Mouse (Mus musculus) urinary bladder, postnatal 10 days (tissue): ENCODE measurements at regions not wholly inside any gene's neighbourhood (a gene's known extent, or its start where the extent isn't known, plus 50 kb on each side); places are given as distances from the start of the nearest gene placed in this dataset.

Experiments used
- DNase-seq: peaks from one replicate; pipeline ENCODE4 v3.0.0; 2022; ENCODE audit warnings: low spot score

GRCm38 (mm10) chr2:146565693-146566092 lies 53.5 kb upstream of the Ralgapa2 start:
- DNase-seq = no peak

GRCm38 (mm10) chr2:146568171-146568842 lies 56.2 kb upstream of the Ralgapa2 start:
- no peak for DNase-seq

- DNase-seq = no peak
Observed at GRCm38 (mm10) chr2:146571036-146571435, 58.9 kb upstream of the Ralgapa2 start.

- no peak for DNase-seq
Observed at GRCm38 (mm10) chr2:146571857-146572256, 59.7 kb upstream of the Ralgapa2 start.

DNA sequence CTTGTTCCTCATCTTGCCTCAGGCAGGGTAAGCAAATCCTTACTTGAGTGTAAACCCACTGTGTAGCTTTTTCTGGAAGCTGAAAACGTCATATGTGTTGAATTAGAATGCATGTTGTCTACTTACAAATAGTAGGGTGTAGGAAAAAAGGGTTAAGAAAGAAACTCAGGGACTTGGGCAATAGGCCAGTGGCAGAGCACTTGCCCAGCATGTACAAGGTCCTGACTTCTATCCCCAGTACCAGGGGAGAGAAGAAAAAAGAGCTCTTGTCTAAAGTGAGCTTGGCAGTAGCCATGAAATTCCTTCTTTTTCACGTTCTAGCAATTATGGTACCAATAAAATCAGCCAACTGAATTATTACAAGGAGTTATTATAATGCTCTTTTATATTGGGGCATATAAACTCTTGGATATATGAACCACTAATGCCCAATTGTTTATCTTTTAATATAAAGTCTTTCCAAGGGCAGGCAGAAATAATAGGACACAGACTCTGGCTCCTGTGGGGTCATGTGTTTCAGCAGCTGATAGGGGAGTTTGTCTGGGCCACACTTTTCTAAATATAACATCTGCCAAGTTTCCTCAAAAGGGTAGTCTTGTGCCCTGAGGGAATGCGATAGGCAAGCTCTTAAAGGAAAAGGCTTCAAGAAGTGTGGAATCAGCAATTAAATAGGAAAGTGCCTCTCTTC lies 63.6 kb upstream of the Ralgapa2 start:
- no peak for DNase-seq

DNA sequence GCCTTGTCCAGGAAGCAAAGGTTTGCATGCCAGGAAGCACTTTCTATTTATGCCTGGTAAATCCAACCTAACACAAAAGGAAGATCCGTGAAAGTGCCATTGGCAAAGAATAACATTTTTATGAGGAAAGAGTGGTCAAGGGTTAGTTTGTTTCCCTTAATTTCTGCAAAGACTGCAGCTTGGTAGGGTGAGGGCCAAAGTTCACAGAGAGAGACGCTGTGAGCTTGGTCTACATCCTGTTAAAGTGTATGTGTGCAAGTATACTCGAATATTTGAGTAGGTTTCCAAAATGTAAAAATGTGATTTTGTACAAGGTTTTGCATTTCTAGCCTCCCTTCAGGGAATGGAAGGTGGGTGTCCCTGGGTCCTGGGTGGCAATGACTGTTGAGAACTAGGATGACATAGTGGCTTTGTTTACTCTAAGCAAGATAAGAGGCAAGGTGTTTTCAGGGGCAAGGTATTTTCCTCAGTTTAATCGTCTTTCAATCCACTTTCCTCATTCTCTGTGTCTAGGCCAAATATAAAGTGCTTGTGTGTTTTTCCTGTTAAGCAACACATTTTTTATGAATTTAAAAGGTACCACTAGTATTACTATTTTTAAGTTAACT lies 64.3 kb upstream of the Ralgapa2 start:
- no peak for DNase-seq

DNA sequence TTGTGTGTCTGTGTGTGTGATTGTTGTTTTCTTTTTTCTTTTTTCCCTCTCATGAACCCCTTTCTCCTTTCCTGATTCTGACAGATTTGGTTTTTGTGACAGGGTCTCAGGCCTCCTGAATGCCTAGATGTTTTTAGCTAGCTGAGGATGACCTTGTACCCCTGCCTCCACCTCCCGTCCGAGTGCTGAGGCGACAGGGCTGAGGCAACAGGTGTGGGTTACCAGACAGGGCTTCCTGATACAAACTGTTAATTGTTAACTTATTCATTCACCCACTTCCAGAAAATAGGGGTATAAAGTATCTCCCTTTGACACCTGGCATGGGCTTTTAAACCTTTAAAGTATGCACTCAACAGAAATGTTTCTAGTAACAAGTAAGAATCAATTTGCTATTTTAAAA lies 65.0 kb upstream of the Ralgapa2 start:
- DNase-seq = no peak

- DNase-seq = no peak
Observed at GRCm38 (mm10) chr2:146581220-146581619, 69.1 kb upstream of the Ralgapa2 start.

DNA sequence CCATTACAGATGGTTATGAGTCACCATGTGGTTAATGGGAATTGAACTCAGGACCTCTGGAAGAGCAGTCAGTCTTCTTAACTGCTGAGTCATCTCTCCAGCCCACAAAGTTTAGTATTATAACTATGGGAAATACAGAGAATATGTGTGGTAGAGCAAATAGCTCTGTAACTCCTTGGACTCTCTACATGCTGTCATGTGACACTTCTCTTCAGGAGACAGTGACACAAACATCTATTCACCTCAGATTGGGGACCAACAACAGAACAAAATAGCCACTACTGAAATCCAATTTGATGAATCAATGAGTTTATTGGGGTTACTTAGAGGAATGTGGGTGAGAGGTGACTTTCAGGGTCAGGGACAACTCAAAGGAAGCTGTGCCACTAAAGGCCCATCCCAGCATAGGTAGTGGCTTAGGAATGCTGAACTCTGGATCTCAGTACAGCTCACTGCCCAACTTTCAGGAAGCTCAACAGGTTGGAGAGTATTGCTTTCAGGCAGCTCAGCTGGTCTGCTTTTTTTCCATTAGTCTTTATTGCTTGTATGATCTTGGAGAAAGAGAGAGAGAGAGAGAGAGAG lies 71.8 kb upstream of the Ralgapa2 start:
- DNase-seq = no peak

GRCm38 (mm10) chr2:146586381-146586780 lies 74.2 kb upstream of the Ralgapa2 start:
- no peak for DNase-seq

- no peak for DNase-seq
Observed at GRCm38 (mm10) chr2:146586981-146587380, 74.8 kb upstream of the Ralgapa2 start.

DNA sequence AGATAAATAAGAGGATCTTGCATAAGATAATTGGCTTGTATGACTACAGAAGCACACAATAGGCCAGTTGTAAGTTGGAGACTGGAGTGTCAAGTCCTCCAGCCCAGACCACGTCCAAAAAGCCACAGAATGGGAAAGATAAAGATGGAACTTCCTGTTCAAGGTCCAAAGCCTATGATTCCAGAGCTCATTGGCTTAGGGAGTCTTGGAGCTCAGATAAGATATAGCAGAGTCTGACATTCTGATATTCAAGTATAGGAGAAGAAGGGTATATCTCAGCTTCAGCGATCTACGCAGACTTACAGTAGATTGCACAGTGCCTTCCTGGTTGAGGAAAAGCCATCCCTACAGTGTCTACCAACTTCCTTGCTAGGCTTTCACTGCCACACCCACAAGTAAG lies 77.7 kb upstream of the Ralgapa2 start:
- no peak for DNase-seq

GRCm38 (mm10) chr2:146593291-146593690 lies 81.1 kb upstream of the Ralgapa2 start:
- DNase-seq = no peak

DNA sequence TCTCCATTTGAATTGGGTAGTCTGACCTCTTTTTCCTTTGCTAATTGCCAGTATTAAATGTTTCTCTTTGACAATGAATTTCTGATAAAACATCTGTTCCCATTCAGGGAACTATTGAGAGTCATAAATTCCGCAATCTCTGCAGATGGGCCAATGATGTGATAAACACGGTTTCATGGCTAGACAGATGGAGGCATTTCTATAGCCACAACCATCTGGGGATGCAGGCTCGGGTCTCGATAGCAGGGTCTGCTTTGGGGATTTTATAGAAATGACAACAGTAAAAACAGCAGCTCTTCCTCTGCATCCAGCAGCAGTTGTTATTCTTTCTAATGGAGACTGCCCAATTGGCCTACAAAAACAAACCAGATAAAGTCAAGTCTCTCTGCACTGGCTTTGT lies 82.1 kb upstream of the Ralgapa2 start:
- no peak for DNase-seq

DNA sequence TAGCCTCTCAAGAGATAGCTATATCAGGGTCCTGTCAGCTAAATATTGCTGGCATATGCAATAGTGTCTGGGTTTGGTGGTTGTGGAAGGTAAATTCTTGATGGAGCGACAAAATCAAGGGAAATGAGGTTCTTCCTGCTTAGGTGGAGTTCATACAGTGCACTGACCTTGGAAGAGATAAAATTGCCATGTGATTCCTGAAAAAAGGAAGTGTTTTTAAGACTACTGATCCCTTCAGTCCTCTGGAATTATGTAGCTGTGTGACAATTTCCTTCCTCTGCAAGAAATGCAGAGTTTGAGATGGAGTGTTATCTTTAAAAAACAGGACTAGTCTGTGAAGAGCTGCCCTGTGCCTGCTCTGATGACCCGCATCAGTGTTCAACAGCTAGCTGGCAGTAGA lies 83.5 kb upstream of the Ralgapa2 start:
- no peak for DNase-seq

- no peak for DNase-seq
Observed at GRCm38 (mm10) chr2:146606170-146606569, 94.0 kb upstream of the Ralgapa2 start.

DNA sequence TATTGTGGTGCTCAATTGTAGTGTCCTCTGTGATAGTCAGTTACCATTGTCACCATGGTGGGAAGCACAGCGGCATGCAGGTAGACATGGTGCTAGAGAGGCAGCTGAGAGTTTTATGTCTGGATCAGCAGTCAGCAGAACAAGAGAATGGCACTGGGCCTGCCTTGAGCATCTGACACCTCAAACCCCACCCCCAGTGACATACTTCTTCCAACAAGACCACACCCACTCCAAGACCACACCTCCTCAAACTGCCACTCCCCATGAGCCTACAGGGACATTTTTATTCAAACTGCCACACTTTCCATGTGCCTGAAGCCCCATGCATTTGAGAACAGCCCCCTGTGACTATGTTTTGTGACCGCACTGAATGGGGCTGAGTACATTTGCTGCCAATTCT lies 98.8 kb upstream of the Ralgapa2 start:
- DNase-seq = no peak

DNA sequence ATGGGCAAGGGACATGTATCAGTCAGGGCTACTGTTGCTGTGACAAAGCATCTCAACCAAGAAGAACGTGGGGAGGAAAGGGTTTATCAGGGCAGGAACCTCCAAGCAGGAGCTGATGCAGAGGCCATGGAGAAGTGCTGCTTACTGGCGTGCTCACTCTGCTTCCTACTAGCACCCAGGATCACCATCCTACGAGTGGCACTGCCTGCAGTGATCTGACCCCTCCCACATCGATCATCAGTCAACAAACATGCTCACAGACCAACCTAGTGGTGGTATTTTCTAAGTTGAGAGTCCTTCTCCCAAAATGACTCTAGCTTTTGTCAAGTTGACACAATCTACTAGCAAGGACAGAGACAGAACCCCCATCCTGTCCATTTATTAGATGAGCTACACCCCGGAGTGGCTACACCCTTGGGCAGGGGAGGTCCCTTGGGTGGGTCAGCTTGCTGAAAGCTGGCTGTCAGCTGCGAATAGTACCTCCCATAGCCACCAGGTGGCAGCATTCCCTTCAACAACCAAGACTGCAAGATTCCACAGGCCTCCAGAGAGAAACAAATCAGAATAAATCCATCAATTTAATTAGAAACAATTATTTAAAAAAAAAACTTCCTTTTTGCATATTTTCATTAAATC lies 99.9 kb upstream of the Ralgapa2 start:
- DNase-seq = peak; percentile 21

DNA sequence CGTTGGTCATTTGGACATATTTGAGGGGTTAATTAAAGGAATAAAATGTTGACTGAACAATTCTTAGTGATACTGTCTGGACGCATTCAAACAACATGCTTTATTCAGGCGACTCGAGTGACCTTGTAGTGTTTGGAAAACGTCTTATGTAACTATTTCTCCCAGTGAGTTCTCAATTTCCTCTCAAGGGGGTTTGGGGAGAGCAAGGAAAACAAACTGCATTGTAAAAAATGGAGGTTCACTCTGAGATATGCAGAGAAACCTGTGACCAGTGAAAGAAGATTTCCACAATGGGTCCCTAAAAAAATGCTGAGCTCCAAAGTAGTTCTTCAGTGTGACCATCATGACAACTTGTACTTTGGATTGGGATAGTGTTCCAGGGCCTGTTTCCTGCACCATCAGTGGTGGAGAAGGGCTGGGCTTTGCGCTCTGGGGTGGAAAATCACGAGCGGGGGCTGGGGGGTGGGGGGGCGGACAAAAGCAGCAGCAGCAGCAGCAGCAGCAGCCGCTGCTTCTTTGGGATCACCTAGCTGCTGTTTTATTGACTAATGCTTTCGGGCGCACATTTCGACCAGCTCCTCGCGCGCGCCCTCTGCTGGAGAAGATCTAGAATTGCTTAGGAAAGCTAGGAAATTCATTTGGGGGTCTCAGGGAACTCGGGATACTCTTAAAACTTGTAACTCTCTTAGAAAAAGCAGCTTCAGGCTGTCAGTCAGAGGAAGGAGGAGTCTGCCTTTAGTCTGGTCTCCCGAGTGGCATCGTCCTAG lies 100.6 kb upstream of the Ralgapa2 start:
- no peak for DNase-seq

DNA sequence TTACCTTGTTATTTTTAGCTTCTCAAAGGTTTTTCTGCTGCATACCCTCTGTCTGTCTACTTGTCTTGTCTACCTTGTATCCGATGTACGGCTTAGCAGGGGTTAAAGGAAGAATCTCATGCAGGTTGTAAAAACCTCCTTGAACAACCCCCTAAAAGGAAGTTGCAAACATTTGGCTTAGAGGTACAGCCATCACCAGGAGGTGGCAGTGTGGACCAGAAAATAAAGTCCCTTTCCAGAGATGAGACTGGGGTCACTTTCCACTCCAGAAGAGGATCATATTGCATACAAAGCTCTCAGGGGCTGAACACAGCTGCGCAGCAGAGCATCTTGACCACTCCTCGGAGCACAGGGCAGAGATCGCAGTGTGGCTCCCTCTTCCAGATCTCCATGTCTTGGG lies 109.0 kb upstream of the Ralgapa2 start:
- DNase-seq = no peak

DNA sequence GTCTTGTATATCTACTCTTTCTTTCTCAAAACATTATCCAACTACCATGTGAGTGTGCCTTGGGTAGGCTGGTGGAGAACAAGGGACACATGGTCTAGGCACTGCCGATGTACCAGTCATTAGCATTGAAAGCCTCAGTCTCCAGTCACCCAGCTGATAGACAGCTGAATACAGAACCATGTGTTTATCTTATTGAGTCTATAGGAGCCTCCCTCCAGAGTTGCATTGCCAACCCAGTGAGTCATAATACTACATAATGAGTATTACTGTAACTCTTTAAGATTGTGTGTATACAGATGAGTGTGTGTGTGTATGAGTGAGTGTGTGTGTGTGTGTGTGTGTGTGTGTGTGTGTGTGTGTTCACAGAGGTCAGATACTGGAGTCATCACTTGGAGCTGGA lies 110.9 kb upstream of the Ralgapa2 start:
- DNase-seq = no peak

DNA sequence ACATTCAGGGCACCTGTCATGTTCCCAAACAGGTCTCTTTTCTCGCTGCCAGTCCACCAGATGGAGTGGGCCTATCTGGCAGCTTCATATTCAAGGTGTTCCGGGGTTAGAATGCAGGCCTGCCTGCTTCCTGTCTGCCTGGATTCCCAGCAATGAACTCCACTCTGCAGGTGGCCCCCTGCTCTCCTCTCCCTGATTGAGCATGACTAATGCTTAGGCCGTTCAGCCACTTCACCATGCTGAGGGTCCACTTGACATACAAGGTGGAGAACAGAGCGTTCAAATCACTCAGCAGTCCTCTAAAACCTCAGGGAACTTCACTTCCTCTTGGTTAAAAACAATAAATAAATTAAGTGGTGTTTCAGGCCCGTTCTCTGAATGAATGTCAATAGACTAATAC lies 112.1 kb upstream of the Ralgapa2 start:
- DNase-seq = no peak
